ENCODE assay signal across 8 mouse cellular contexts in the genomic region with DNA sequence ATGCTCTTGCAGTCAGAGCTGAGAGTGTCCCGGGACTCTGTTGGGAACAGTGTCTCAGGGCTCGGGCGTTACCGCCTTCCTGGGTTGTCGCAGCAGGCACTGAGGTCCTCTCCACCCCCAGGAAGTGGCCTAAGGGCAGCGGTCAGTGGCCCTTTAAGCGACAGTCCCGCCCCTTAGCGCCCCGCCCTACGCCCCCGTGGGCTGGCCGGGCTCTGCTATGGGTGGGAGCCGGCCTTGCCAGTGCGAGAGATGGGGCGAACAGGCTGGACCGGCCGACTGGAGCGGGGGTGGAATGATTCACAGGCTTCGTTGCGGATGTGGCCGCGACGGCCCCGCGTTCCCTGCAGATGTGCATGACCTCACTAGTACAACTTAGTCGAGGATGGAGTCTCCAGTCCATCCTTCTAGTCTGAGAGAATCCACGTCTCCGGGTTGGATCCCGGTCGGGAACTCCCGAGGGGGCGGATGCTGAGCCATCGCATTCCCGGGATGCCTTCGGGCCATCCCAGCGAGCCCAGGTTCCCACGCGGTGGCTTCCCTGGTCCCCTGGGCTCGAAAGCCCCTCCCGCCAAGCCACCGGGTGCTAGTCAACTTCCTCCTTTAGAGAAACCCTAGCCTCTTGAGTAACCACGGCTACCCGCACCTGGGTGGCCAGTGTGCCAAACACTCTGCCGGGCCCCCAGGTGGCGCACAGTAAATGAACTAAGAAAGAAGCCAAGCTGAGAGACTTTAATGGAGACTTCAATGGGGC. TPM values are rescaled to one million over a fixed set of nuclear protein-coding genes. Genes with fewer than 3 reads are reported as not detected.
DNase-seq lines count a peak whose midpoint lies in the region.

TSS of gene Kctd11 (minus strand) at position 554 of the 751 bp plus-strand sequence.

- intact Hi-C loops in gastrocnemius, postnatal 14 days (cut with DNase I; ENCODE audit: low total_unique reads), result no loop called here
- intact Hi-C loops in left cerebral cortex, postnatal 36 days (cut with DNase I), result no loop called here

- DNase-seq in adrenal gland, adult 18-20 months (ENCODE audit: low spot score in 2 of 2), result peak; percentile 91 to 92
- DNase-seq in embryo, embryonic 11 days, result peak; percentile 89
- DNase-seq in gastrocnemius, postnatal 14 days, result peak; percentile 93
- peak; percentile 82 for DNase-seq in induced T-regulatory cell, adult 2 months (ENCODE audit: low read depth)
- DNase-seq in left cerebral cortex, postnatal 36 days (ENCODE audit: low spot score in 2 of 2), result peak; percentile 59 to 68
- peak; percentile 77 for DNase-seq in mesoderm, embryonic 11.5 days (ENCODE audit: low read depth, low spot score)
- peak; percentile 74 for DNase-seq in right cerebral cortex, postnatal 25 days
- DNase-seq in urinary bladder, postnatal 36 days (ENCODE audit: low spot score in 2 of 2), result peak; percentile 92 to 95

RNA-seq across cellular contexts. Expression of gene Kctd11, which starts in this region (rescaled TPM):
- total RNA-seq in adrenal gland, adult 18-20 months (2021), result 1 to 10 TPM; 3.6 to 6.0 TPM
- 1 to 10 TPM; 2.0 TPM for total RNA-seq in gastrocnemius, postnatal 14 days (2021)
- 1 to 10 TPM in 1 of 2 experiments, under 1 TPM in 1; 0.93 to 1.3 TPM for total RNA-seq in left cerebral cortex, postnatal 36 days (2021)

Comparison
In these comparisons a context has a peak if more than half of its experiments do, and no peak if none do; other contexts are left out.
1. Peak in every context shown above with its lines: DNase-seq.